Mouse (Mus musculus) cortical plate, adult 2 months (tissue): ENCODE results near the gene Palld.

ENCODE experiments used
- CTCF ChIP-seq: fragments of 200-500 bp; IDR thresholded peaks from 2 replicates; pipeline ENCODE4 v1.5.1; 2011; ENCODE audit warnings: mild to moderate bottlenecking, control low read depth, low read length; ENCODE audit not compliant: insufficient read depth; ENCODE audit errors: extremely low read depth
- POLR2A ChIP-seq: fragments of 200-500 bp; IDR thresholded peaks from 2 replicates; pipeline ENCODE4 v1.6.1; 2011; ENCODE audit warnings: mild to moderate bottlenecking, low read length, control low read depth; ENCODE audit not compliant: insufficient read depth; ENCODE audit errors: extremely low read depth

DNA sequence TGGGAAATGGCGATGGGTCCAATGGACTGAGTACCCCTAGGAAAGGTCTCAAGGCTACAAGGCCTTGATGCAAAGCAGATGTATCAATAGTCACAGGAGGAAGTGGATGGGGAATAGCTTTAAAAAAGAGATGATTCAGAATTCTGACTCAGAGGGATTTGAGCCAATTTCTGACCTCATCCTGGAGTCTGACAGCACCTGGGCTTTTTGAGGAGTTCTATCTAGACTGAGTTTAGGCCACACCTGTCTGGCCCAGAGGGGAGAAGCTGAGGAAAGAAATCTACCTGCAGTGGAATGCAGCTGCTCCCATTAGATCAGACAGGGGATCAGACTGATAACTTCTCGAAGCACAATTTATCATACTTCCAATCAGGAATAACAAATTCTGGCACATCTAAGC lies 99.7 kb downstream of the Palld start:
- TF ChIP-seq CTCF, result no peak
- TF ChIP-seq POLR2A, result no peak
